Mouse (Mus musculus) frontal cortex, adult (tissue): ENCODE data around the gene Adamts17.

Experiments used
- ATAC-seq: cut with Nextera tagmentation; 2 replicates; pipeline ENCODE4 v1.9.2; 2017; ENCODE audit warnings: mild to moderate bottlenecking, moderate library complexity, mixed read lengths; ENCODE audit not compliant: low TSS enrichment

The Adamts17 gene

GRCm38 (mm10) chr7:67065631-67066030 is 226.1 kb downstream of the Adamts17 start:
- ATAC-seq: no peak

GRCm38 (mm10) chr7:67072015-67072685 is 232.6 kb downstream of the Adamts17 start:
- no peak for ATAC-seq

GRCm38 (mm10) chr7:67082751-67083150 is 243.2 kb downstream of the Adamts17 start:
- no peak for ATAC-seq

- peak; percentile 80 for ATAC-seq
Measured at GRCm38 (mm10) chr7:67087759-67088158, 248.2 kb downstream of the Adamts17 start.

- no peak for ATAC-seq
Measured at GRCm38 (mm10) chr7:67097096-67097495, 257.6 kb downstream of the Adamts17 start.

- no peak for ATAC-seq
Measured at GRCm38 (mm10) chr7:67101418-67101973, 262.0 kb downstream of the Adamts17 start.

GRCm38 (mm10) chr7:67110551-67111159 is 271.1 kb downstream of the Adamts17 start:
- ATAC-seq: peak; percentile 29; the same call in 1 of the 2 replicates

GRCm38 (mm10) chr7:67112495-67113216 is 273.1 kb downstream of the Adamts17 start:
- no peak for ATAC-seq

- ATAC-seq: no peak
Measured at GRCm38 (mm10) chr7:67114056-67114455, 274.5 kb downstream of the Adamts17 start.

GRCm38 (mm10) chr7:67115056-67115455 is 275.5 kb downstream of the Adamts17 start:
- ATAC-seq: no peak

- no peak for ATAC-seq
Measured at GRCm38 (mm10) chr7:67135140-67135539, 295.6 kb downstream of the Adamts17 start.

- no peak for ATAC-seq
Measured at GRCm38 (mm10) chr7:67142347-67143015, 302.9 kb downstream of the Adamts17 start.

GRCm38 (mm10) chr7:67145748-67146147 is 306.2 kb downstream of the Adamts17 start:
- ATAC-seq: no peak

- no peak for ATAC-seq
Measured at GRCm38 (mm10) chr7:67146151-67146550, 306.6 kb downstream of the Adamts17 start.

- ATAC-seq: no peak
Measured at GRCm38 (mm10) chr7:67149707-67150106, 310.2 kb downstream of the Adamts17 start.

- ATAC-seq: no peak
Measured at GRCm38 (mm10) chr7:67152626-67153025, 313.1 kb downstream of the Adamts17 start.

- no peak for ATAC-seq
Measured at GRCm38 (mm10) chr7:67162135-67162534, 322.6 kb downstream of the Adamts17 start.

- no peak; the same call in 1 of the 2 replicates for ATAC-seq
Measured at GRCm38 (mm10) chr7:67168288-67168687, 328.8 kb downstream of the Adamts17 start.

- ATAC-seq: no peak
Measured at GRCm38 (mm10) chr7:67168763-67169569, 329.4 kb downstream of the Adamts17 start.

GRCm38 (mm10) chr7:67173522-67174195 is 334.1 kb downstream of the Adamts17 start:
- ATAC-seq: no peak
